Comparison of ENCODE assay signal across 17 mouse cellular contexts in genomic region chr13:36361419-36361818, GRCm38 (mm10).
"Had no signal": no experiment of that assay in that cellular context is flagged by ENCODE, and none has a peak within 500 bp of the region (broad histone marks: within the 10 kb centered on the region; RNA-seq: fewer than 3 reads in every experiment).

No protein-coding gene starts in this region.

- H3K4me3 ChIP-seq: neural tube, embryonic 12.5 days; neural tube, embryonic 13.5 days; neural tube, embryonic 15.5 days; stomach, embryonic 15.5 days had no signal

- H3K4me2 ChIP-seq: neural tube, embryonic 12.5 days; neural tube, embryonic 13.5 days; neural tube, embryonic 15.5 days; stomach, embryonic 15.5 days had no signal

- H3K27me3 ChIP-seq: neural tube, embryonic 12.5 days; neural tube, embryonic 13.5 days; neural tube, embryonic 15.5 days; stomach, embryonic 15.5 days had no signal

- H3K4me1 ChIP-seq: neural tube, embryonic 12.5 days; stomach, embryonic 15.5 days had no signal

- DNase-seq: retina, postnatal 1 day; right cerebral cortex, adult 18-20 months; right cerebral cortex, postnatal 14 days; right cerebral cortex, postnatal 25 days; right cerebral cortex, postnatal 4 days; spleen, adult 18-20 months; thymus, adult 18-20 months; thymus, adult 2 months; thymus, postnatal 14 days; thymus, postnatal 25 days; thymus, postnatal 36 days; thymus, postnatal 4 days had no signal

- H3K9ac ChIP-seq: neural tube, embryonic 12.5 days; neural tube, embryonic 13.5 days; neural tube, embryonic 15.5 days; stomach, embryonic 15.5 days had no signal

- H3K9me3 ChIP-seq: neural tube, embryonic 12.5 days; neural tube, embryonic 13.5 days; neural tube, embryonic 15.5 days; stomach, embryonic 15.5 days had no signal

- H3K36me3 ChIP-seq: neural tube, embryonic 12.5 days; neural tube, embryonic 13.5 days; neural tube, embryonic 15.5 days; stomach, embryonic 15.5 days had no signal

- H3K27ac ChIP-seq: neural tube, embryonic 12.5 days; neural tube, embryonic 13.5 days; neural tube, embryonic 15.5 days; stomach, embryonic 15.5 days; stomach, postnatal 0 days had no signal
